Mouse (Mus musculus): ENCODE data around the gene Tspan18.

- TF ChIP-seq CTCF (conservative IDR thresholded peaks at IDR 0.05; ENCODE audit: low read length) (no peak), NANOG (IDR thresholded peaks at IDR 0.05; ENCODE audit: borderline replicate concordance, low read length) (no peak), POU5F1 (IDR thresholded peaks at IDR 0.05; ENCODE audit: borderline replicate concordance, low read length) (no peak)
Observed at GRCm38 (mm10) chr2:93306898-93307297, 27.4 kb downstream of the Tspan18 start.
